Mouse (Mus musculus) right cerebral cortex, postnatal 36 days (tissue): Measurements from ENCODE around the gene Dppa1.
"Not testable (repeated sequence)": the region's sequence is repeated elsewhere in the genome, so short reads cannot be mapped to it uniquely, and the experiment has no call there.

Experiments used
- DNase-seq, 2 experiments: peaks; one replicate each; pipeline ENCODE4 v3.0.0; 2022; ENCODE audit warnings: low spot score in 2 of 2, mixed read lengths in 1 of 2

Dppa1 gene

GRCm38 (mm10) chr11:46629211-46629795, at the start of gene Dppa1:
Gene Dppa1 (minus strand): TSS chr11:46629261.
- DNase-seq: no peak

DNA sequence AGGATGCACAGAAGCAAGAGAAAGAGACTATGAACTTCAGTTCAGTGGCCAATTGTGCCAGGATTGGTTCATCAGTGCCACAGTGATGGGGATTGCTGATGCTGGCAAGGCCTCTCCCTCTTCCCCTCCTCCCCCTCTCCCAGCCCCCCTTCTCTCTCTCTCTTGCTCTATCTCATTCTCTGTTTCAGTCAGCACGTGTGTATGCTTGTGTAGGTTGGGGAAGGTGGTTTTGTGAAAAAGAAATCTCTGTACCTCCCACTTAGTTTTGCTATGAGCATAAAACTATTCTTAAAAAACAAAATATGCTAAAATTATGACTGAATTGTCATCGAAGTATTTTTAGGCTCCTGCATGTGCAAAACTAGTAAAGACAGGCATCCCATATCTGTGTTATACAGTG, 38.9 kb upstream of the Dppa1 start:
- DNase-seq: no peak

DNA sequence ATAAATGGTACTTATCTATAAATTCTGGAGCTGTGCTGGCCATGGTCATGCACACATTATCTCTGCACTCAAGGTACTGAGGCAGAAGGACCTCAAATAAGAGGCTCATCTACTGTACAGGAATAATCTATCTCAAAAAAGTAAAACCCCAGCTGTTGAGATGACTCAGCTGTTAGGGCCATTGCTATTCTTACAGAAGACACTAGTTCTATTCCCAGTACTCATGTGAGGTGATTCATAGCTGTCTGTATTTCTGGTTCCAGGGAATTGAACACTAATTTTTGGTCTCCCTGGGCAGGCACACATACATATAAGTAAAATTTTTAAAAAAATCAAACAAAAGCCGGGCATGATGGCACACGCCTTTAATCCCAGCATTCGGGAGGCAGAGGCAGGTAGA, 38.0 kb upstream of the Dppa1 start:
- no peak for DNase-seq

GRCm38 (mm10) chr11:46665599-46666522, 36.8 kb upstream of the Dppa1 start:
- no peak for DNase-seq

DNA sequence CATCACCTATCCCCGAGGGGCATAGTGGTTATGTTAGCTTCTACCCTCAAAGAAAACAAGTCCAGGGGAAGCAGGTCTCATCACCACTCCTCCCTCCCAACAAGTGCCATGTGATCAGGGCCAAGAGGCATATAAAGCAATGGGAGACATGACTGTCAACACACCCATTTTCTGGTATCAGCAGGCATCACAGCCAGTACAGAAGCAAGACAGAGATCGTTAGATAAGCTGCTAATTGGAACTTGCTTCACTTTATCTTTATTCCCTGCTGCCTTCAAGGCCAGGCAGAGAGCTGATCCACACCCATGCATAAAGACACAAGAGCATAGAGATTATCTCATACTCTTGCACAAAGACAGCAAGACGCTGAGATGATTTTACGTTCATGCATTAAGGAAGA, 34.2 kb upstream of the Dppa1 start:
- DNase-seq: no peak

DNA sequence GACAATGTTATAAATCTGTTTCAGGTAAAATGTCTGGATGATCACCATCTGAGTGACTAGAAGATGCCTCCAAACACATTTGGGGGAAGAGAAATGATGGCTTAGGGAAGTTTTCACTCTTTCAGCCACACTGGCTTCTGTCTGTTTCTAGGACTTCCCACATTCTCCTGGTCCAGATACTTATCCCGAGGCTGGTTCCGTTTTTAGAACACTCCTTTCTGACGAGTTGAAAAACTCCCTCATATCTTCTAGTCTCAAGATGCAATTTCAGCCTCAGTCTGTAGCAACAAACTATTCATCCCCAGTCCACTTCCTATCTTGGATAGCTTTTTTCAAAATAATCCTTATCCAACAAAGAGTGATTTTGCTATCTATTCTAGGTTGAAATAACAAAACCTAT, 23.4 kb upstream of the Dppa1 start:
- DNase-seq: no peak

DNA sequence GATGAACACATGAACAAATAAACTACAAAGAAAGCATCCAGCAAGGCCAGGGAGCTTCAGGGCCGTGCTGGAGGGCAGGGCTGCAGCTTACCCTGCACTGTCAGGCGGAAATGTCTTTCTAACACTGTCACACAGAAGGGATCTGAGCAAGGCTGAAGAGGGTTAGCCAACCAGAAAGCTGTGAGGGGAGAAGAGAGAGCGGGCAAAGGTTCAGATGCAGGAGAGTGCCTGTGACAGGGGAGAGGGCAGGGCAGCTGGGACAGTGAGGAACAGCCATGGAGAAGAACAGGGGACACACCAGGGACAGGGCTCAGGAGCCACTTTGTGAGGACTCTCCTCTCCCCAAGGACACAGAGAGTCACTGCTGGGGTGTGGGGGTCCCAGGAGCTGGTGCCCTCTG, 20.6 kb upstream of the Dppa1 start:
- DNase-seq: not testable (repeated sequence)

DNA sequence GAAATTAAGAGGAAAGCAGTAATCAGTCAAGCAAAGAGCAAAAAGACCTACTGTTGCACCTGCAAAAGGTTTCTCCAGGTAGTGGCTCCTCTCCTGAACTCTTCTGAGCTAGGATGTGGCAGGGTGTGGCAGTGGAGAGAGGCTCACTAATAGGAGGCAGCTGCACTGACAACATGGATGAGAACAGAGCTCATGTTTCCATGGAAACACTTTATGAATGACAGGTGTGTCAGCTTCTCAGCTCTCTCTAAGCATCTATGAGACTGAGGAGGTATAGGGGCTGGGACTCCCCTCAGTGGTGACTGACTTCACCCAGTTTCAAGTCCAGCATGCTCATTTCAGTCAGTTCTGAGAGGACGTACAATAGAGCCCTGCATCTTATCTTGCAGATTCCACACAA, 15.8 kb upstream of the Dppa1 start:
- DNase-seq: no peak

GRCm38 (mm10) chr11:46636568-46636967, 7.5 kb upstream of the Dppa1 start:
- no peak for DNase-seq

DNA sequence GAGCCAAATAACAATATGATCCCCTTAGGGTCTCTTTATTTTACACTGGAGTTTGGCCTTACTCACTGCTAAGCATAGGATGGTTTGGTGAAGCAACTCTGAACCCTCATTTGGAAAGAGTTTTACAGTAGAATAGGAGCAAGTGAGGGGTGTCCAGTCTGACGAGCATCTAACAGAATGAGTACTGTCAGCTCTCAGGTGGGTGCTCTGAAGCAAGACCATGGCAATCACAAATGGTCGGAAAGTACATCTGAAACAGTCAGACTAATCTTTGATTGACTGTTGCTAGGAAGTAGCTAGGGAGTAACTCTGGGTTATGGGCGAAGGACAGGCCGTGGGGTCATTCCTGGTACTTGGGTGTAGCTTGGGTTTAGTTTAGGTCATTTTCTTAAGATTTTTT, 6.5 kb upstream of the Dppa1 start:
- DNase-seq: not testable (repeated sequence)

DNA sequence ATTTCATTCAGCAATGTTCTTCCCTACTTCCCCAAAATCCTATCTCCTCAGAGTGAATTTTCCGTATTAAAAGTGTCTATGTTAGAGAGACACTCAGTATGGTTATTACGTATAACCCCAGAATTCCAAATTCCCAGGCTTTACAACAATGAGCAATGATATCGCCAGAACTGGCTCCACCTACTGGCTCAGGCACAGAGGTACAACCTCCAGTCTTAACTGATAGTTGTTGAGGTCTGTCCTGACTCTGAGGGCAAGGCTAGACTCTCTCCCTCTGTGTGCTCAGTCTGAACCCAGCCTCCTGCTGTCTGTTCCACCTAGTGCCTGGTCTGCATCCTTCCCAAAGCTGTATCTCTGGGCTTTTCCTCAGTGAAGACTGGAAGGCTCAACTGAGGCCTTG, 2.6 kb upstream of the Dppa1 start:
- peak; percentile 6 to 12 for DNase-seq

- no peak for DNase-seq
Measured at GRCm38 (mm10) chr11:46620414-46621168, 8.5 kb downstream of the Dppa1 start.

DNA sequence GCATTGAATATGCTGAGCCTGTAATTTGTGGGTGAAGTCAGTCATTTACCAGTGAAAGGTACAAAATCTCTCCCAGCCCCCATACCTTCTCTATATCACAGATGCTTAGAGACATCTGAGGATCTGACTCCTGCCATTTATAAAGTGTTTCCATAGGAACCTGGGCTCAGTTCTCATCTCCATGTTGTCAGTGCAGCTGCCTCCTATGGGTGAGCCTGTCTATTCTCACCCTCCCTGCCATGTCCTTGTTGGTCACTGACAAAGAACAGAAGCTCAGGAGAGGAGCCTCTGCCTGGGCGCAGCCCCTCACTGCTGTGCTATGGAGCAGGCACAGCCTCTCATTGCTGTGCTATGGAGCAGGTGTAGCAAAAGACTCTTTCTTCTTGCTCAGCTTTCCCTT, 9.1 kb downstream of the Dppa1 start:
- DNase-seq: no peak

GRCm38 (mm10) chr11:46592416-46592815, 36.6 kb downstream of the Dppa1 start:
- DNase-seq: no peak

DNA sequence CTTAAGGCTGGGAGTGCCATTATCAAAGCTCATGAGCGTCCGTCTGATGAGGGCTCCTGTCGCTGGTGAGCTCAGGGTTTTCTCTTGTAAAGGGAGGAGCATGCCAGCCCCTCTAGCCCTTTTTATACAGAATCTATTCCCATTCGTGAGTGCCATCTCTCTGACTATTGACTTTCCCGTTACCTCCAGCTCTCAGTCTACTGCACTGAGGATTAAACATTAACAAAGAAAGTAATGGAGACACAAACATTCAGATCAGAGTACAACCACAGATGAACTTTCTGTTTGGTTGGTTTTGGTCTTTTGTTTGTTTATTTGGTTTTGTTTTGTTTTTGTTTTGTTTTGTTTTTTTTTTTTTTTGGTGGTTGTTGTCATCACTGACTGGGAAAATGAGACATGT, 46.3 kb downstream of the Dppa1 start:
- no peak for DNase-seq

GRCm38 (mm10) chr11:46580428-46580827, 48.6 kb downstream of the Dppa1 start:
- DNase-seq: no peak

GRCm38 (mm10) chr11:46578771-46579281, 50.2 kb downstream of the Dppa1 start:
- no peak for DNase-seq

DNA sequence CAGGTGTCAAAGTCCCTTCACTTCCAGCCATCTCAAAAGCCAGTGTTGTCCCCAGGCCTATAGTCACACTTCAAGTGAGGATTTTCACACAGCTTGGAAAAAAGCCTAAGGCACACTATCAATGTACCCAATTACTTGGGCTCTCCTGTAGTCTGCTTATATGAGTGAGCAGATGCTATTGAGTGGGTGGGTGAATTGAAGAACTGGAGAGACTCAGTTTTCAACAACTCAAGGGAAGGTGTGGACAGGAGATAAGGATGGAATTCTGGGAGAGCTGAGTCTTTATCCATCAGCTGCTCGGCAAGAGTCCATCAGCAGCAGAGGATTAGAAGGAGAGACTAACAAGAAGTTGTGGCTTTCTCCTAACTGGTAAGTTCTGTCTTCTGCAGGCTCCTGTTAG, 57.7 kb downstream of the Dppa1 start, which contains the start of gene BC053393:
Gene BC053393 (plus strand): TSS at position 210 of the 400 bp plus-strand sequence.
- peak in 1 of 2 experiments; percentile 6 for DNase-seq

- DNase-seq: no peak
Measured at GRCm38 (mm10) chr11:46569107-46569506, 60.0 kb downstream of the Dppa1 start.

GRCm38 (mm10) chr11:46565967-46566366, 63.1 kb downstream of the Dppa1 start:
- DNase-seq: no peak

DNA sequence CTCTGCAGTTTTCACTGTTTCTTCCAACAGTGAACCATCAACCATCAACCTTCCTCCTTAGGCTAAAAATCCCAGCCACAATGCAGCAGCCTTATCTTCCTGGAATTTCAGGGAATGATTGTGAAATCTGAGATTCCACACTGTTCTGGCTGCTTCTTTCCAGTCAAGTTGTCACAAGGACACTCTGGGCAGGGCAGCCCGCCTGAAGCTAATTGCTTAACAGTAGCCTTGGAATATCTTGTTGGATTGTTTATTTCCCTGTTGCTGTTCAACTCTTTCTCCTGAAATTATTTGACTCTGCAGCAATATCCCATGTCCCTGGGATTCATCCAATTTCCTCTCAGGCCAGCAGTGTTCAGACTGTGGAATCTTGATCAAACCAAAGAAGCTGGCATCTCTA, 64.4 kb downstream of the Dppa1 start:
- DNase-seq: no peak

- DNase-seq: no peak
Measured at GRCm38 (mm10) chr11:46561096-46561495, 68.0 kb downstream of the Dppa1 start.
